Mouse (Mus musculus): ENCODE measurements around the gene St6galnac5. TPM values are rescaled to one million over a fixed set of nuclear protein-coding genes. Genes with fewer than 3 reads are reported as not detected.

The St6galnac5 gene
- polyA plus RNA-seq, 1 experiment from 2014 or later, result 0.05 TPM

DNA sequence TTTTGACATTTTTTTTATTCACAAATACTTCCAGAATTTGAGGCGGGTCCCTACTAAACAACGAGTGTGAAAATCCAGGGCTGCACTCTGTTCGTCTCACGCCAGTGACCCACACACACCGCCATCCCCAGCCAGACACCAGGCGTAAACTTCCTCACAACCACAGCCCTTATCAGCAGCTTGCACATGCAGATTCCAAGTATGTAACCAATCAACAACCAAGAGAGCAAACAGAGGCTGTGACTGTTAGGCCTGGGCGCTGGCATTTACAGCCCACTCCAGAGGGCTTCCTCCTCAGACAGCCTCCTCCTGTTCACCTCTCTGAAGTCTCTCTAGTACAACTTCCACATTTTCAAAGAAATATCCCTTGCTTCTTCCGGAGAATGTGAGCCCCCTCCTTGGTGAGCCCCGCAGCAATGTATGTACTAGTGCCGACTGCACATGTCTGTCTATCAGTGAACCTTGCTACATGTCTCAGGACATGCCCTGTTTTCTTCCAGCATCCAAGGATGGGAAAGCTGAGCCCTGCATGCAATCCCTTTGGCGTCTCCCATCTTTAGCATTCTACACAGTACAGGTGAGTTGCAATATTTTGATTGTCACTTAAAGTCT is 2.5 kb downstream of the St6galnac5 start:
- H3K27ac ChIP-seq, result no peak overlapping the region
- H3K27me3 ChIP-seq (replicated peaks), result peaks cover 58% of the 10 kb centered on the region
- no peak overlapping the region for H3K4me3 ChIP-seq
- no peak overlapping the region for H3K9ac ChIP-seq
- no peaks in the 10 kb centered on the region for H3K9me3 ChIP-seq (replicated peaks)
- 15% methylated on average over 11 of the region's 11 CpGs for WGBS (ENCODE audit: insufficient replicate concordance)
- peaks cover 26% of the 10 kb centered on the region for H3K4me1 ChIP-seq
- H3K36me3 ChIP-seq, result no peaks in the 10 kb centered on the region
- peak; percentile 89 for ATAC-seq
- peak overlapping the region; percentile 14; the same call in 1 of the 2 replicates for H3K4me2 ChIP-seq

DNA sequence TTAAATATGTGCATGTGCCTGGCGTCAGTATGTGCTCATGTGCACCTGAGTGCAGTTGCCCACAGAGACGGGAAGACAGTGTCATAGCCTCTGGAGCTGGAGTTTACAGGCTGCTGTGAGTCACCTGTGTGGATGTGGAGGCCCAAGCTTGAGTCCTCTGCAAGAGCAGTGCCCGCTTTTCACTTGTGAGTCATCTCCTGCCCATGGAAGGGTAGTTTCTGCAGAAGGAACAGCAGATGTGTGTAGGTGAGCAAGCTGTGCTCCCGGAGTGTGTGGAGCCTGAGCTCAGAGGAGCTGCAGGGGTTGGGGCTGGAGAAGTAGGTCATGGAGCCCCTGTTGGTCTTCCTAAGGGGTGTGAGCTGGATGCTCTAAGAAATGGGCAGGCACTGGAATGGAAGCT is 10.7 kb downstream of the St6galnac5 start:
- Histone ChIP-seq H3K4me2 (no peak overlapping the region), H3K4me3 (no peak overlapping the region), H3K9me3 (replicated peaks) (no peaks in the 10 kb centered on the region), H3K9ac (no peak overlapping the region), H3K4me1 (no peaks in the 10 kb centered on the region), H3K27me3 (replicated peaks) (no peaks in the 10 kb centered on the region), H3K36me3 (no peaks in the 10 kb centered on the region), H3K27ac (no peak overlapping the region)
- 72% methylated on average over 4 of the region's 4 CpGs for WGBS (ENCODE audit: insufficient replicate concordance)
- ATAC-seq, result no peak

DNA sequence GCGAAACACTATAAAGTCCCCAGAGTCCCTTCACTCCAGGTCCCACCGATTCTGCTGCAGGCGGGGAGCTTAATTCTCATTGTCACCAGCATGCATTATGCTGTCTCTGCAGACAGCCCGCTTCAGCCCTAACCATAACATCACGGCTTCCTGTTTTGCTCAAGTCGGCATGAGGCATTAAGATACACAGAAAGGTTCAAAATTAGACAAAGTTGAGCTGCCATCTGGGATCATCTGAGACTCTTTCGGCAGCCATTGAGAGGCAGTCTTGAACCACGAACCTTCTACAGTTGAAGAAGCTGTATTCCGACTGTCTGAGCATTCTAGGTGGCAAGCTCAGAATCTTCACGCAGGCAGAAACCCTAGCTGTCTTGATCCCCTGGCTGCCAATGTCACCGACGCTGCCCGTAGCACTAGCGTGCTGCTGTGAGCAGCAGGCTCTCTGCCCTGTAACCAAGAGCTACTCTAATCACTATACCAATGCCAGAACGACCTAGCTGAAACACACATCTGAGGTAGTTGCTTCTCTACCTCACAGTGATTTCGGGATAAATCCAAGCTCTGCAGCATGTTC is 12.2 kb downstream of the St6galnac5 start:
- H3K27ac ChIP-seq, result no peak overlapping the region
- no peak for ATAC-seq
- no peak overlapping the region for H3K4me3 ChIP-seq
- H3K4me1 ChIP-seq, result no peaks in the 10 kb centered on the region
- H3K9me3 ChIP-seq (replicated peaks), result peaks cover 3% of the 10 kb centered on the region; the same call in 1 of the 2 replicates
- WGBS (ENCODE audit: insufficient replicate concordance), result 48% methylated on average over 16 of the region's 16 CpGs
- H3K36me3 ChIP-seq, result no peaks in the 10 kb centered on the region
- no peaks in the 10 kb centered on the region for H3K27me3 ChIP-seq (replicated peaks)
- H3K9ac ChIP-seq, result no peak overlapping the region
- H3K4me2 ChIP-seq, result no peak overlapping the region

DNA sequence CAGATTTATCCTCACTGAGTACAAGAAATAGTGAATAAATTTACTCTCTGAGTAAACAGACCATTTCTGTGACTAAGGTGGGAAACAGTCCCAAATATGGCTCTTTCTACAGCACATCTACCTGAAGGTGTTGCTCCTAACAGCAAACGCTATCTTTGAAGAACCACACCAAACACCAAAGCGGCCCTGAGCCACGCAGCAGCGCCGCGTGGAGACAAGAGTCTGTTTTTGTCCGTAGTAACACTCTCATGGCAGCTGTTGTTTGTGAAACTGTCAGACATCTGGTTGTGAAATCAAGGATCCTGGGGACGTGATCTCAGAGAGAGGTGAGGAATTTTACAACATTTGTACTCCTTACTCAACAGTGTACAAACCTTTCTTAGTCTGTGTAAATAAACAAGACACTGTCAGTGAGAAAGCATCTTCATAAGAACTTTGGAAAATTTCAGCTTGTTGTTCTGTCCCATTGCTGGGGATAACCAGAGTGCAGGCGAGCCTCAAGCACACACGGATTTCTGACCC is 20.1 kb downstream of the St6galnac5 start:
- WGBS (ENCODE audit: insufficient replicate concordance), result 73% methylated on average over 10 of the region's 10 CpGs
- H3K9me3 ChIP-seq (replicated peaks), result peaks cover 6% of the 10 kb centered on the region; the same call in 1 of the 2 replicates
- no peak overlapping the region for H3K4me3 ChIP-seq
- H3K27me3 ChIP-seq (replicated peaks), result no peaks in the 10 kb centered on the region
- ATAC-seq, result no peak
- no peaks in the 10 kb centered on the region for H3K36me3 ChIP-seq
- H3K9ac ChIP-seq, result no peak overlapping the region
- no peak overlapping the region for H3K27ac ChIP-seq
- H3K4me1 ChIP-seq, result peaks cover 3% of the 10 kb centered on the region; the same call in 1 of the 2 replicates
- H3K4me2 ChIP-seq, result no peak overlapping the region

DNA sequence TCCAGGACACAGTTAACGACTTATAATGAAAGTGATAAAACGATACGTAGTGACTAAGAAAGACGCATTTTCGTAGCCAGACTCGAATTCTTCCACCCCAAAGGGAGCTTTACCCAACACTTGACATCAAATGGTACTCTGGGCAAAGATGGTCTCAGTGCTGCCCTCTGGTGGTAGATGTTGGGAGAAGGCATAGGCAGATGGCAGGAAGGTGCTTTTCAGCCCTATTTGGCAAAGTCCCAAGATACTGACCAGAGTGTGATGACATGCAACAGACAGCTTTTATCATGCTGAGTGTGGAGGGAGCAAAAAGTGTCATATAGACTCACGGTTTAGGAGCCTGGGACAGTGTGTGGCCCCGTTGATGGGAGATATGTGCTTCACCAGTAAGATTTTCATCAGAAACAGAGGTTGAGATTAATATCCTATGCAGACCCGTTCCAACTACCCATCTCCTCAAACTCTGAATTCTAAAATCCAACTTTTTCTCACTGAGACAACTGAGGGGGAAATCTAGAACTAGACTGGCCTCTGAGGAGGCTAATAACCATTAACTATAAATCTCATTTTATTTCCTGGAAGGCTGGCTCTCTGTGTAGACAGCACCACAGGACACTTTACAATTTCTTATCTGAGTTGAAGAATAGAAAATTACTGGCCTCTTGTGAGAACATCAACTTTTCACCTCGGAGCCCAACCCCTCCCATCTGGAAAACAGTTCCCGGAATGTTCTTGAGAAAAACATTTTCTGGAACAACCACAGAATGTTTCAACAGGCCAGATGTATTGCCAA is 23.5 kb downstream of the St6galnac5 start:
- no peaks in the 10 kb centered on the region for H3K27me3 ChIP-seq (replicated peaks)
- H3K36me3 ChIP-seq, result no peaks in the 10 kb centered on the region
- H3K27ac ChIP-seq, result no peak overlapping the region
- peaks cover 15% of the 10 kb centered on the region for H3K4me1 ChIP-seq
- H3K9me3 ChIP-seq (replicated peaks), result no peaks in the 10 kb centered on the region
- no peak overlapping the region for H3K9ac ChIP-seq
- 55% methylated on average over 11 of the region's 11 CpGs for WGBS (ENCODE audit: insufficient replicate concordance)
- no peak for ATAC-seq
- H3K4me3 ChIP-seq, result no peak overlapping the region
- H3K4me2 ChIP-seq, result no peak overlapping the region

DNA sequence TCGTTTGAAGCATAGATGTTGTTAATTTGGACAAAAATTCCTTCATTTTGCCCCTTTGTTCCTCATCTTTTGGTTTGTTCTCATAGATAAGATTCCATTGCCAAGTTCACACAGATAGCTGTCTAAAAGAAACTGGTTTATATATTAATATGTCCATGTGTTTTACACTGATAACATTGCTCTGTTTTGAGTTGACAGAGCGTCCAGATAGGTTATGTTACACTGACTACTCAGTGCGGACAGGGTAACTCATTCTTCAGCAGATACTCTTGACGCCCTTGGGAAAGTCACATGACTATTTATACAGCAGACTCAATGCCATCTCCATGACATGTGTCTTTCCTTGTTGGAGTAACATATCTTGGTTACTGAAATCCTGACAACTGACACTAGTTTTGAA is 25.3 kb downstream of the St6galnac5 start:
- no peak overlapping the region for H3K4me3 ChIP-seq
- H3K9ac ChIP-seq, result no peak overlapping the region
- no peaks in the 10 kb centered on the region for H3K36me3 ChIP-seq
- no peak overlapping the region for H3K27ac ChIP-seq
- no peak for ATAC-seq
- H3K9me3 ChIP-seq (replicated peaks), result no peaks in the 10 kb centered on the region
- peaks cover 26% of the 10 kb centered on the region for H3K4me1 ChIP-seq
- no peak overlapping the region for H3K4me2 ChIP-seq
- H3K27me3 ChIP-seq (replicated peaks), result no peaks in the 10 kb centered on the region
- 43% methylated on average over 4 of the region's 4 CpGs for WGBS (ENCODE audit: insufficient replicate concordance)

DNA sequence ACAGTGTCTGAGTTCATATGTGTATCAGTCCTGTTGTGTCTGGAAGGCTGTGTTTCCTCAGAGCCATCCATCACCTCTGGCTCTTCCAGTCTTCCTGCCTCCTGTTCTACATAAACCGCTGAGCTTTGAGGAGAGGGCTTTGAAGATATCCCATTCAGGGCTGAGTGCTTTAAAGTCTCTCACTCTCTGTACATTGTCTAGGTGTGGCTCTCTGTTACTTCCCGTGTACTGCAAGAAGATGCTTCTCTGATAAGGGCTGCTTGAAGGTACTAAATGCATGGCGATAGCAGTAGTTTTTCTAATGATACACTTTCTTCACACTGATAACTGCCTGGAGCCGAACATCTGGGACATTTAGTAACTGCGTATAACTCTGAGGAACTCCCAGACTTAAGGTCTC is 26.0 kb downstream of the St6galnac5 start:
- no peak overlapping the region for H3K4me3 ChIP-seq
- ATAC-seq, result no peak
- no peaks in the 10 kb centered on the region for H3K27me3 ChIP-seq (replicated peaks)
- H3K36me3 ChIP-seq, result no peaks in the 10 kb centered on the region
- no peaks in the 10 kb centered on the region for H3K9me3 ChIP-seq (replicated peaks)
- WGBS (ENCODE audit: insufficient replicate concordance), result 40% methylated on average over 5 of the region's 5 CpGs
- no peak overlapping the region for H3K9ac ChIP-seq
- no peak overlapping the region for H3K27ac ChIP-seq
- H3K4me1 ChIP-seq, result peaks cover 32% of the 10 kb centered on the region
- no peak overlapping the region for H3K4me2 ChIP-seq

DNA sequence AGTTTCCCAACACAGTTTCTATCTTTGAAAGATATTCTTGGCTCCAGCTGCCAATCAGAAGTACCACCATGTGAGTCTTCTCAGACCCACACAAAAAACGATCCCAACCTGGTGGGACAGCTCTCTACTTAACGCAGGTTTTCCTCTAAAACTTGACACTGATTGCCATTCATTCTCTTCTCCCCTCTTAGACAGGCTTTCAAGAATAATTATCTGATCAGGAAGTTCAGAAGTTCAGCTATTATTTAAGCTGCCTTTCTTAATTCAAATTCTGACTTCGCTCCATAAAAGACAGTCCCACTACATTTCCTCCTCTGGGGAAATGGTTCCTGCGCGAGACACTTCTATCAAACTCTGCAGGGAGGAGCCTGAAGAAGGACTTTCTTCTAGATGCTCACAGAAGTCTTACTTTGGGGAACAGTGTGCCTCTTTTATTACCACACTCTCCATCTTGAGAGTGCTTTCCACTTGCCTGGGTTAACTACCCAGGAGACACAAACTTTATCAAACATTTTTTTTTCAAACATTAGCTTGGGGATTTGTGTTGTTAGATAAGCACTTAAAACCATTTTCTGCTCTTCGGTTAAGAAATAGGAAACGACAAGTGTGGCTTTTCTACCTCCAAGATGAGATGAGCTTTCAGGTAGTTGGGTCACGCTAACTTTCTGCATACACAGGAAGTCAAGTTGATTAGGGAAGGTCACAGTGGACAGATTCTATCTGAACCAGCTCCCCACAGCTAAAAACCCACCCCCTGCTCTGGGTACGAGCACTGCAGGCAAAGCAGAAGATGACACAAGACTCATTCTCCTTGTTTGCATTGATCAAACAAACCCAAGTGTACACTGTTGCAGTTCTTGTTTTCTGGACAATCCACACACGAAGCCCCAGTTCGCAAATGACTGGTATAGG is 30.2 kb downstream of the St6galnac5 start:
- Histone ChIP-seq H3K4me2 (no peak overlapping the region), H3K9ac (no peak overlapping the region), H3K36me3 (no peaks in the 10 kb centered on the region), H3K27me3 (replicated peaks) (no peaks in the 10 kb centered on the region), H3K4me3 (no peak overlapping the region), H3K4me1 (peaks cover 57% of the 10 kb centered on the region), H3K9me3 (replicated peaks) (no peaks in the 10 kb centered on the region), H3K27ac (no peak overlapping the region)
- 36% methylated on average over 11 of the region's 11 CpGs for WGBS (ENCODE audit: insufficient replicate concordance)
- ATAC-seq, result no peak

DNA sequence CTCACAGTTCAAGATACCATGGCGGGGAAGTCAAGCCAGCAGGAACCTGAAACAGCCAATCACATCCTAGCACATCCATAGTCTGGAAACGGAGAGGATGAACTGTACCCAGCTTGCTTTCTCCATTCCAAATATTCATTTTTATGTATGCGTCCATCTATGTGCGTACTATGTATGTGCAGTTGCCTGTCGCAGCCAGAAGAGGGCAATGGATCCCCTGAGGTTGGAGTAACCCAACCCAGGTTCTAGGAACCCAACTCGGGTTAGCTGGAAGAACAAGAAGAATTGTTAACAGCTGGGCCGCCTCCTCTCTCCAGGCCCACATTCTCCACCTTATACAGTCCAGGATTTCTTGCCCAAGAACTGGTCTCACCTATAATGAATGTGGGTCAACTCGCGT is 31.1 kb downstream of the St6galnac5 start:
- Histone ChIP-seq H3K27ac (no peak overlapping the region), H3K4me3 (no peak overlapping the region), H3K4me2 (no peak overlapping the region), H3K27me3 (replicated peaks) (no peaks in the 10 kb centered on the region), H3K9me3 (replicated peaks) (no peaks in the 10 kb centered on the region), H3K4me1 (peaks cover 48% of the 10 kb centered on the region), H3K36me3 (no peaks in the 10 kb centered on the region), H3K9ac (no peak overlapping the region)
- ATAC-seq, result no peak
- WGBS (ENCODE audit: insufficient replicate concordance), result 82% methylated on average over 9 of the region's 9 CpGs

DNA sequence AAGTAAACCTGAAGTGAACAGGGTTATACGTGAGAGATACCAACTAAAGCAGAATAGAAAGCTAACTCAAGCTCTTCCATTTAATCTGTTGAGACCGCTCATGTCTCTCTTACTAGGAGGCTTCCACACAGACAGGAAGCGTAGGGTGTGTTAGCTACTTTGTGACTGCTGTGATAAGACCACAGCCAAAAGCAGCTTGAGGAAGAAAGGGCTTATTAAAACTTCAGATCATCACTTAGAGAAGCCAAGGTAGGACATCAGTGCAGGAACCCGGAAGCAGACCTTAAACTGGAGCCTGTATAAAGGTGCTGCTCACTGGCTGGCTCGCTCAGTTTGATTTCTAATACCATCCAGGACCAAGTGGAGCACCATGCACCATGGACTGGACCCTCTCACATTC is 31.7 kb downstream of the St6galnac5 start:
- peak; percentile 56 for ATAC-seq
- WGBS (ENCODE audit: insufficient replicate concordance), result 20% methylated on average over 5 of the region's 5 CpGs
- H3K9ac ChIP-seq, result no peak overlapping the region
- H3K4me1 ChIP-seq, result peaks cover 45% of the 10 kb centered on the region
- H3K27ac ChIP-seq, result peak overlapping the region; percentile 3; the same call in 1 of the 2 replicates
- H3K36me3 ChIP-seq, result no peaks in the 10 kb centered on the region
- H3K4me2 ChIP-seq, result 0 out of 2 replicates have a peak overlapping the region, but pooled peaks have one; percentile 3
- no peaks in the 10 kb centered on the region for H3K9me3 ChIP-seq (replicated peaks)
- H3K27me3 ChIP-seq (replicated peaks), result no peaks in the 10 kb centered on the region
- no peak overlapping the region for H3K4me3 ChIP-seq

DNA sequence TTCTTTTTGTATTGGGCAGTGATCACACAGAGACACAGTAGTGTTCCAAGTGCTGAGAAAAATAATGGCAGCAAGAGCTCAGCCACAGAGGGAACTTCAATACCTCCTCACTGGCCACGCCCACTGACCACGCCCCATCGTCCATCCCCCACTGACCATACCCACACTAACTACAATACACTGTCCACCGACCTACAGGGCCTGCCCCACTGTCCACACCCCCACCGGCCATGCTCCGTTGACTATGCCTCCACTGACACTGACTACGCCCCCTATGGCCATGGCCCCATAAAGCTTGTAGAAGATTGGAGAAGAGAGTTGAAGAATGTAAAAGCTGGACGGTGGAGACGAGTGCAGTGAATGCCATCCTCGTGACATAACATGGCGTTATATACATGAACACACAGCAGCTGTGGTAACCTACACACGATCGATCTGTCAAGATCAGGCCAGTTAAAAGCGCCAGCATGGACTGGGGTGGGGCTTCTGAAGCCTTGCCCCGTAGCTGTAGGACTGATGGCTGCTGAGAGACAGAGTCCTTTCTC is 32.7 kb downstream of the St6galnac5 start:
- no peak overlapping the region for H3K27ac ChIP-seq
- H3K27me3 ChIP-seq (replicated peaks), result no peaks in the 10 kb centered on the region
- no peak overlapping the region for H3K9ac ChIP-seq
- H3K4me3 ChIP-seq, result no peak overlapping the region
- peak; percentile 43; the same call in 1 of the 2 replicates for ATAC-seq
- peaks cover 45% of the 10 kb centered on the region for H3K4me1 ChIP-seq
- no peak overlapping the region for H3K4me2 ChIP-seq
- 71% methylated on average over 15 of the region's 15 CpGs for WGBS (ENCODE audit: insufficient replicate concordance)
- no peaks in the 10 kb centered on the region for H3K36me3 ChIP-seq
- no peaks in the 10 kb centered on the region for H3K9me3 ChIP-seq (replicated peaks)
